Mouse (Mus musculus): Measurements from ENCODE around the gene Shisa5. TPM values are rescaled to one million over a fixed set of nuclear protein-coding genes. Genes with fewer than 3 reads are reported as not detected.

Gene Shisa5
- polyA plus RNA-seq, 1 experiment, result 48.3 TPM

- Histone ChIP-seq H3K36me3 (ENCODE audit: control insufficient read depth, insufficient read depth, low read length, poor library complexity, severe bottlenecking) (no peaks in the 10 kb centered on the region), H3K27me3 (ENCODE audit: control insufficient read depth, insufficient read depth, low read length, poor library complexity, severe bottlenecking) (no peaks in the 10 kb centered on the region), H3K9me3 (replicated peaks; ENCODE audit: control insufficient read depth, insufficient read depth, low read length, poor library complexity, severe bottlenecking) (no peaks in the 10 kb centered on the region), H3K4me3 (ENCODE audit: low read depth, low read length) (no peak overlapping the region), H3K9ac (ENCODE audit: low read depth, poor library complexity, severe bottlenecking) (no peak overlapping the region), H3K4me1 (ENCODE audit: control insufficient read depth, insufficient read depth, low read length) (no peaks in the 10 kb centered on the region), H3K27ac (ENCODE audit: insufficient read depth, low read length) (no peak overlapping the region)
- TF ChIP-seq EP300 (IDR thresholded peaks at IDR 0.05; ENCODE audit: insufficient read depth, low read depth, low read length), result no peak
- no peak for TF ChIP-seq POLR2A (IDR thresholded peaks at IDR 0.05; ENCODE audit: insufficient read depth, low read length)
- no peak for TF ChIP-seq CTCF (IDR thresholded peaks at IDR 0.05; ENCODE audit: low read depth, low read length)
These were observed 23.0 kb upstream of the Shisa5 start for GRCm38 (mm10) chr9:109015397-109015796.

DNA sequence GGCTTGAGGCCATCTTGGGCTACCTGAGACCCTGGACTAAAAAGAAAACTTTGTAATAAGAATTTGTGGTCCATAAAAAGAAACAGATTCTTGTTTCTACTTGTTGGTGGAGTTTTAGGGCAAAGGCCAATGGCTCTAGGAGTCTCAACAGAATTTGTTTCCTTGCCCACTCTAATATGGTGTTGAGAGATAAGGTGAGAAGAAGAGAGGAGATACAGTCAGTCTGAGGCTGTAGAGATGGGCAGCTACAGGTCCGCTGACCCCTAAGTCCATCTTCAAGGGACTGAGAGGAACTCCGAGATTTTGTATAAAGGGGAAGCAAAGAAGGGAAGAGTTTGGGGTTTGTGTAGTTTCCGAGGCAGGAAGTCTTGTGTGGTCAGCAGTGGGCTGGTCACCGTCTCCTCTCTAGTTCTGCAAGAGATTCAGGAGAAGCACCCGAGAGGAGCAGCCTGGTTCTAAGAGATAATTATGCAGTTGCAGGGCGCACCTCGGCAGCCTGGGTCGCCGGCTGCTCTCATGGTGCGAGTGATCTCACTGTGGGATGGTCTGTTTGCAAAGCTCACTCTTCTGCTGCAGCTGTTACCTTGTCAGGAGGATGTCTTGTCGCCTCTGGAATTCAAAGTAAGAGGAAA, 21.3 kb upstream of the Shisa5 start:
- no peak for TF ChIP-seq CTCF (IDR thresholded peaks at IDR 0.05; ENCODE audit: low read depth, low read length)
- no peak for TF ChIP-seq EP300 (IDR thresholded peaks at IDR 0.05; ENCODE audit: insufficient read depth, low read depth, low read length)
- no peak for TF ChIP-seq POLR2A (IDR thresholded peaks at IDR 0.05; ENCODE audit: insufficient read depth, low read length)
- no peak overlapping the region for H3K9ac ChIP-seq (ENCODE audit: low read depth, poor library complexity, severe bottlenecking)
- H3K27ac ChIP-seq (ENCODE audit: insufficient read depth, low read length), result no peak overlapping the region
- no peak overlapping the region for H3K4me3 ChIP-seq (ENCODE audit: low read depth, low read length)
- no peaks in the 10 kb centered on the region for H3K4me1 ChIP-seq (ENCODE audit: control insufficient read depth, insufficient read depth, low read length)
- no peaks in the 10 kb centered on the region for H3K9me3 ChIP-seq (replicated peaks; ENCODE audit: control insufficient read depth, insufficient read depth, low read length, poor library complexity, severe bottlenecking)
- H3K27me3 ChIP-seq (ENCODE audit: control insufficient read depth, insufficient read depth, low read length, poor library complexity, severe bottlenecking), result no peaks in the 10 kb centered on the region
- H3K36me3 ChIP-seq (ENCODE audit: control insufficient read depth, insufficient read depth, low read length, poor library complexity, severe bottlenecking), result no peaks in the 10 kb centered on the region

DNA sequence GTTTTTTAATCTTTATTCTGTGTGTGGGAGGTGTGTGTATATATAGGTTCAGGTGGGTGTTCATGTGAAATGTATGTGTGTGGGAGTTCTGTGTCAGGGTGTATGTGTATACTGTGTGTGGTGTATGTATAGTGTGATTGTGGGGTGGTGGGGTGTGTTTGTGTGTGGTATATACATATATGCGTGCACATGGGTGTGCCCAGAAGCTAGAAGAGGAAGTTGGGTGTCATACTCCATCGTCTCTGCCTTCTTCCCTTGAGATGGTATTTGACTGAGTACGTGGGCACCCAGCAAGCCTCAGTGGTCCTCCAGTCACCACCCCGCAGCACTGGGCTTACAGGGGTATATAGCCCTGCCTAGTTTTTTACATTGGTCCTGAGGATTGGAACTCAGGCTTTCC, 16.9 kb upstream of the Shisa5 start:
- Histone ChIP-seq H3K36me3 (ENCODE audit: control insufficient read depth, insufficient read depth, low read length, poor library complexity, severe bottlenecking) (no peaks in the 10 kb centered on the region), H3K9me3 (replicated peaks; ENCODE audit: control insufficient read depth, insufficient read depth, low read length, poor library complexity, severe bottlenecking) (no peaks in the 10 kb centered on the region), H3K4me1 (ENCODE audit: control insufficient read depth, insufficient read depth, low read length) (no peaks in the 10 kb centered on the region), H3K27me3 (ENCODE audit: control insufficient read depth, insufficient read depth, low read length, poor library complexity, severe bottlenecking) (no peaks in the 10 kb centered on the region), H3K9ac (ENCODE audit: low read depth, poor library complexity, severe bottlenecking) (no peak overlapping the region), H3K27ac (ENCODE audit: insufficient read depth, low read length) (no peak overlapping the region), H3K4me3 (ENCODE audit: low read depth, low read length) (no peak overlapping the region)
- TF ChIP-seq CTCF (IDR thresholded peaks at IDR 0.05; ENCODE audit: low read depth, low read length), result no peak
- no peak for TF ChIP-seq EP300 (IDR thresholded peaks at IDR 0.05; ENCODE audit: insufficient read depth, low read depth, low read length)
- TF ChIP-seq POLR2A (IDR thresholded peaks at IDR 0.05; ENCODE audit: insufficient read depth, low read length), result no peak

DNA sequence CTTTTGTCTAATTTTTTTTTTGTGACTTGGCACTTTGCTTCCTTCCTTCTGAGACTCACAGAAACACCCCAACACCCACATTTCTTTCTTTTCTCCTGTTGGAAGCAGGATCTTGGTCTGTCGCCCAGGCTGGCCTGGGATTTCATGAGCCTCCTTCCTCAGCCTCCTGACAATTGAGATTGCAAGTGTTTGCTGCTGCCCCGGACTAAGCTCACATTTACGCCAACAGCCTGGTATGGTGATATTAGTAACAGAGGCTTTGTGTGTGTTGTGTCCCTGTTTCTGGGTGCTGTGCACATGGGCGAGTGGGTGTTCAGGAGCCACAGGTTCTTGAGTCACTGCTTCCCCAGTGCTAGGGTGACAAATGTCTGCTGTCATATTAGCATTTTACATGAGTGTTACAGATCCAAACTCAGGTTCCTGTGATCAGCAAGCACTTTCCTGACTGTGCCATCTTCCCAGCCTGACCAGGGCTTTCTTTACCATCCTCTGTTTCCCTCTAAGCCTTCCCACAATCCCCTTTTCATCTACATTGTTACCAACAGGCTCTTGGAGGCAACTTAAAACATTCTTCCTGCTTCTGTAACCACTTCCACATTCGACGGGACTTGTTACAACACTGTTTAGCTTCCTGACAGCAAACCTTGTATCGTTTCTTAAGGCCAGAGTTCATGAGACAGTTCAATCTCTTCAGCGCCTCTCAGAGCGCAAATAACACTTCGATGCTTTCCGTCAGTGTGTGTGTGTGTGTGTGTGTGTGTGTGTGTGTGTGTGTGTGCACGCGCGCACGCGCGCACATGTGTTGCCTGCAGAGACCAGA, 15.3 kb upstream of the Shisa5 start:
- Histone ChIP-seq H3K36me3 (ENCODE audit: control insufficient read depth, insufficient read depth, low read length, poor library complexity, severe bottlenecking) (no peaks in the 10 kb centered on the region), H3K27ac (ENCODE audit: insufficient read depth, low read length) (no peak overlapping the region), H3K9me3 (replicated peaks; ENCODE audit: control insufficient read depth, insufficient read depth, low read length, poor library complexity, severe bottlenecking) (no peaks in the 10 kb centered on the region), H3K9ac (ENCODE audit: low read depth, poor library complexity, severe bottlenecking) (no peak overlapping the region), H3K4me1 (ENCODE audit: control insufficient read depth, insufficient read depth, low read length) (no peaks in the 10 kb centered on the region), H3K27me3 (ENCODE audit: control insufficient read depth, insufficient read depth, low read length, poor library complexity, severe bottlenecking) (no peaks in the 10 kb centered on the region), H3K4me3 (ENCODE audit: low read depth, low read length) (no peak overlapping the region)
- TF ChIP-seq POLR2A (IDR thresholded peaks at IDR 0.05; ENCODE audit: insufficient read depth, low read length) (no peak), EP300 (IDR thresholded peaks at IDR 0.05; ENCODE audit: insufficient read depth, low read depth, low read length) (no peak), CTCF (IDR thresholded peaks at IDR 0.05; ENCODE audit: low read depth, low read length) (no peak)

DNA sequence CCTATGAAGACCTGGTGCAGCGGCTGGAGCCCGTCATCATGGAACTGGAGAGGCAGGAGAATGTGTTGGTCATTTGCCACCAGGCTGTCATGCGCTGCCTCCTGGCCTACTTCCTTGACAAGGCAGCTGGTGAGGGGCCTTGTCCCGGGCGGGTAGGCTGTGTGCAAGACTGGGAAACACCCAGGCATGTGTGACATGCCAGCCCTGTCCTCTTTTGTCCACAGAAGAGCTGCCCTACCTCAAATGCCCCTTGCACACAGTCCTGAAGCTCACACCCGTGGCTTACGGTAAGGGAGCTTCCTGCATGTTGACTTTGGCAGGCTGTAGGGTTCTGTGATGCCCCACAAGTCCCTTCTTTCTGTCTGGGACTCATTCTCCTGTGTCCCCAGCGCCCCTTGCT, 10.8 kb upstream of the Shisa5 start:
- Histone ChIP-seq H3K4me1 (ENCODE audit: control insufficient read depth, insufficient read depth, low read length) (peaks cover 2% of the 10 kb centered on the region), H3K4me3 (ENCODE audit: low read depth, low read length) (no peak overlapping the region), H3K9ac (ENCODE audit: low read depth, poor library complexity, severe bottlenecking) (no peak overlapping the region), H3K27me3 (ENCODE audit: control insufficient read depth, insufficient read depth, low read length, poor library complexity, severe bottlenecking) (no peaks in the 10 kb centered on the region), H3K27ac (ENCODE audit: insufficient read depth, low read length) (no peak overlapping the region), H3K9me3 (replicated peaks; ENCODE audit: control insufficient read depth, insufficient read depth, low read length, poor library complexity, severe bottlenecking) (no peaks in the 10 kb centered on the region), H3K36me3 (ENCODE audit: control insufficient read depth, insufficient read depth, low read length, poor library complexity, severe bottlenecking) (no peaks in the 10 kb centered on the region)
- TF ChIP-seq POLR2A (IDR thresholded peaks at IDR 0.05; ENCODE audit: insufficient read depth, low read length) (no peak), CTCF (IDR thresholded peaks at IDR 0.05; ENCODE audit: low read depth, low read length) (no peak), EP300 (IDR thresholded peaks at IDR 0.05; ENCODE audit: insufficient read depth, low read depth, low read length) (no peak)

DNA sequence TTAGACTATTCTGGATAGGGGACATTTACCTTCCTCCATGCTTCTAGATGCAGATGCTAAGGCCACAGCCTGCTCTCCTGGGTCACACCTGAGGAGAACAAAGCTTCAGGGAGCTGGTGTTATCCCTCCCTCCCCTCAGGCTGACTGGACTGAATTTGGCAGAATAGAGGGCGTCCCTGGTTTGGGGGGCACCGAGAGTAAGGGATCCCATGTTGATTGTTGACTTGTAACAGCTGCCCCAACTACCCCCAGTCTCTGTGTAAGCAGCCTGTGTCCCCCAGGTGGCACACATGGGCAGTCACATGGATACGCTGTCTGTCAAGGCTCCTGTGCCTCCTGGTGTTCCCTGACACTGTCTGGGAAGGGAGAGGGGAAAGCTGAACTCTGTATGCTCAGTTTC, 9.9 kb upstream of the Shisa5 start:
- no peak overlapping the region for H3K9ac ChIP-seq (ENCODE audit: low read depth, poor library complexity, severe bottlenecking)
- no peak for TF ChIP-seq EP300 (IDR thresholded peaks at IDR 0.05; ENCODE audit: insufficient read depth, low read depth, low read length)
- TF ChIP-seq POLR2A (IDR thresholded peaks at IDR 0.05; ENCODE audit: insufficient read depth, low read length), result no peak
- TF ChIP-seq CTCF (IDR thresholded peaks at IDR 0.05; ENCODE audit: low read depth, low read length), result no peak
- peaks cover 2% of the 10 kb centered on the region for H3K4me1 ChIP-seq (ENCODE audit: control insufficient read depth, insufficient read depth, low read length)
- H3K4me3 ChIP-seq (ENCODE audit: low read depth, low read length), result no peak overlapping the region
- no peaks in the 10 kb centered on the region for H3K27me3 ChIP-seq (ENCODE audit: control insufficient read depth, insufficient read depth, low read length, poor library complexity, severe bottlenecking)
- H3K36me3 ChIP-seq (ENCODE audit: control insufficient read depth, insufficient read depth, low read length, poor library complexity, severe bottlenecking), result no peaks in the 10 kb centered on the region
- no peak overlapping the region for H3K27ac ChIP-seq (ENCODE audit: insufficient read depth, low read length)
- H3K9me3 ChIP-seq (replicated peaks; ENCODE audit: control insufficient read depth, insufficient read depth, low read length, poor library complexity, severe bottlenecking), result no peaks in the 10 kb centered on the region

All from ES-Bruce4 (cell line).